Mouse (Mus musculus) intestine, postnatal 0 days (tissue): Measurements from ENCODE around the gene Gm9508. TPM values are rescaled to one million over a fixed set of nuclear protein-coding genes. Genes with fewer than 3 reads are reported as not detected.
"Not testable (repeated sequence)": the region's sequence is repeated elsewhere in the genome, so short reads cannot be mapped to it uniquely, and the experiment has no call there.

Experiments
- ATAC-seq: fragments of 200-750 bp; cut with Nextera tagmentation; 2 replicates; pipeline ENCODE4 v1.8.0; 2017; ENCODE audit warnings: mild to moderate bottlenecking, moderate TSS enrichment, moderate library complexity
- H3K27ac ChIP-seq: fragments of 300-500 bp; sonication (generic); 2 replicates; pipeline ENCODE4 v1.5.1; 2014; ENCODE audit warnings: mild to moderate bottlenecking, low read depth, low read length, moderate library complexity
- H3K27me3 ChIP-seq: fragments of 300-500 bp; sonication (generic); replicated peaks from 2 replicates; pipeline ENCODE4 v1.6.1; 2014; ENCODE audit warnings: low read length, mixed read lengths; ENCODE audit not compliant: control insufficient read depth, insufficient read depth
- H3K36me3 ChIP-seq: fragments of 300-500 bp; sonication (generic); 2 replicates; pipeline ENCODE4 v1.6.1; 2014; ENCODE audit warnings: mild to moderate bottlenecking, moderate library complexity; ENCODE audit not compliant: control insufficient read depth, insufficient read depth
- H3K4me1 ChIP-seq: fragments of 300-500 bp; sonication (generic); replicated peaks from 2 replicates; pipeline ENCODE4 v1.6.1; 2014; ENCODE audit warnings: antibody characterized with exemption, low read length, mixed read lengths; ENCODE audit not compliant: control insufficient read depth, insufficient read depth
- H3K4me2 ChIP-seq: fragments of 300-500 bp; sonication (generic); replicated peaks from 2 replicates; pipeline ENCODE4 v1.6.1; 2014; ENCODE audit warnings: low read depth, mild to moderate bottlenecking, moderate library complexity
- H3K4me3 ChIP-seq: fragments of 300-500 bp; sonication (generic); 2 replicates; pipeline ENCODE4 v1.5.1; 2014; ENCODE audit warnings: low read depth, low read length
- H3K9ac ChIP-seq: fragments of 300-500 bp; sonication (generic); 2 replicates; pipeline ENCODE4 v1.6.1; 2014; ENCODE audit warnings: mild to moderate bottlenecking, low read depth, low read length
- H3K9me3 ChIP-seq: fragments of 300-500 bp; sonication (generic); 2 replicates; pipeline ENCODE4 v1.6.1; 2016; ENCODE audit warnings: mixed run types; ENCODE audit not compliant: control insufficient read depth
- CTCF ChIP-seq: sonication (generic); IDR thresholded peaks from 2 replicates; pipeline ENCODE4 v1.5.1; 2016; ENCODE audit warnings: low read depth, mild to moderate bottlenecking, control low read depth, antibody characterized with exemption, moderate library complexity
- WGBS: fragments of 180-500 bp; shearing (Covaris S2); extraction: QIAGEN DNeasy Blood & Tissue Kit; methylation state at CpG from one replicate; pipeline ENCODE4 v1.1.7; 2014; 5-methylcytosine and 5-hydroxymethylcytosine counted together
- polyA plus RNA-seq: library from polyadenylated mRNA; unstranded; fragments of >200 nt; fragmentation: Nextera tagmentation; extraction: Ambion mirVana; gene quantifications from 2 replicates; pipeline ENCODE4 v1.2.1, GENCODE M21; 2015

Gene Gm9508
- polyA plus RNA-seq, result not detected in 2 replicates

- H3K27me3 ChIP-seq, result no peaks in the 10 kb centered on the region
- H3K4me2 ChIP-seq, result no peak within 1 kb of the TSS
- no peaks in the 10 kb centered on the region for H3K4me1 ChIP-seq
- H3K36me3 ChIP-seq, result no peaks in the 10 kb centered on the region
- H3K4me3 ChIP-seq, result no peak within 1 kb of the TSS
- TF ChIP-seq CTCF, result no peak
- no peak within 1 kb of the TSS for H3K9ac ChIP-seq
- 0 out of 2 replicates have a peak, but pooled peaks cover 4% of the 10 kb centered on the region for H3K9me3 ChIP-seq
- H3K27ac ChIP-seq, result no peak within 1 kb of the TSS
- 36% methylated on average over 4 of the region's 4 CpGs for WGBS
- ATAC-seq, result no peak
Observed at GRCm38 (mm10) chr10:77697133-77697532, at the start of gene Gm9508. Gene Gm9508, minus strand, starts transcription at chr10:77697233.

- H3K4me1 ChIP-seq, H3K4me2 ChIP-seq, H3K27ac ChIP-seq, ATAC-seq, H3K9ac ChIP-seq, H3K9me3 ChIP-seq, H3K27me3 ChIP-seq, H3K4me3 ChIP-seq, H3K36me3 ChIP-seq: not testable (repeated sequence)
- 66% methylated on average over 4 of the region's 5 CpGs for WGBS
Observed at GRCm38 (mm10) chr10:77741924-77742688, 45.1 kb upstream of the Gm9508 start, which contains the start of gene Gm18596. Gene Gm18596, minus strand, starts transcription at chr10:77742638.

GRCm38 (mm10) chr10:77738929-77739328 is 41.9 kb upstream of the Gm9508 start:
- 81% methylated on average over 4 of the region's 4 CpGs for WGBS
- TF ChIP-seq CTCF, result no peak
- Histone ChIP-seq H3K4me3 (no peak overlapping the region), H3K4me2 (no peak overlapping the region), H3K27me3 (no peaks in the 10 kb centered on the region), H3K9me3 (no peaks in the 10 kb centered on the region), H3K9ac (no peak overlapping the region), H3K36me3 (no peaks in the 10 kb centered on the region), H3K4me1 (no peaks in the 10 kb centered on the region), H3K27ac (no peak overlapping the region)
- no peak for ATAC-seq

GRCm38 (mm10) chr10:77735928-77736327 is 38.9 kb upstream of the Gm9508 start:
- Histone ChIP-seq H3K27ac (no peak overlapping the region), H3K4me3 (no peak overlapping the region), H3K9me3 (no peaks in the 10 kb centered on the region), H3K9ac (no peak overlapping the region), H3K36me3 (no peaks in the 10 kb centered on the region), H3K27me3 (no peaks in the 10 kb centered on the region), H3K4me2 (no peak overlapping the region), H3K4me1 (no peaks in the 10 kb centered on the region)
- no peak for TF ChIP-seq CTCF
- no peak for ATAC-seq
- WGBS, result 97% methylated on average over 1 of the region's 1 CpGs

- Histone ChIP-seq H3K27me3 (no peaks in the 10 kb centered on the region), H3K4me1 (no peaks in the 10 kb centered on the region), H3K9ac (no peak overlapping the region), H3K4me2 (no peak overlapping the region), H3K27ac (no peak overlapping the region), H3K36me3 (no peaks in the 10 kb centered on the region), H3K4me3 (no peak overlapping the region), H3K9me3 (no peaks in the 10 kb centered on the region)
- WGBS, result 46% methylated on average over 4 of the region's 4 CpGs
- peak; percentile 64 for TF ChIP-seq CTCF
- ATAC-seq, result no peak
Observed at GRCm38 (mm10) chr10:77729241-77729640, 32.2 kb upstream of the Gm9508 start.

GRCm38 (mm10) chr10:77728280-77728679 is 31.2 kb upstream of the Gm9508 start:
- Histone ChIP-seq H3K9me3 (no peaks in the 10 kb centered on the region), H3K27ac (no peak overlapping the region), H3K4me1 (no peaks in the 10 kb centered on the region), H3K4me3 (no peak overlapping the region), H3K36me3 (no peaks in the 10 kb centered on the region), H3K27me3 (no peaks in the 10 kb centered on the region), H3K4me2 (no peak overlapping the region), H3K9ac (no peak overlapping the region)
- no peak for ATAC-seq
- TF ChIP-seq CTCF, result peak; percentile 45
- 77% methylated on average over 4 of the region's 4 CpGs for WGBS
